Mouse (Mus musculus): ENCODE data around the gene Atp8a1.
A peak's percentile ranks its signal among the peaks of the same experiment; 100 is the strongest.

Gene Atp8a1

GRCm38 (mm10) chr5:67669436-67669896, 177.8 kb downstream of the Atp8a1 start:
- DNase-seq = no peak

GRCm38 (mm10) chr5:67662715-67663114, 184.5 kb downstream of the Atp8a1 start:
- no peak for DNase-seq

- no peak for DNase-seq
Observed at GRCm38 (mm10) chr5:67659864-67660263, 187.4 kb downstream of the Atp8a1 start.

- peak; percentile 49 for DNase-seq
Observed at GRCm38 (mm10) chr5:67656821-67657259, 190.4 kb downstream of the Atp8a1 start.

GRCm38 (mm10) chr5:67655696-67656519, 191.3 kb downstream of the Atp8a1 start:
- no peak for DNase-seq

GRCm38 (mm10) chr5:67654572-67654971, 192.7 kb downstream of the Atp8a1 start:
- no peak for DNase-seq

- no peak for DNase-seq
Observed at GRCm38 (mm10) chr5:67653543-67653942, 193.7 kb downstream of the Atp8a1 start.

- DNase-seq = no peak
Observed at GRCm38 (mm10) chr5:67652468-67652867, 194.8 kb downstream of the Atp8a1 start.

GRCm38 (mm10) chr5:67650021-67650420, 197.2 kb downstream of the Atp8a1 start:
- DNase-seq = no peak

- no peak for DNase-seq
Observed at GRCm38 (mm10) chr5:67649156-67649555, 198.1 kb downstream of the Atp8a1 start.

GRCm38 (mm10) chr5:67647568-67647967, 199.7 kb downstream of the Atp8a1 start:
- peak; percentile 38 for DNase-seq

- no peak for DNase-seq
Observed at GRCm38 (mm10) chr5:67646756-67647529, 200.3 kb downstream of the Atp8a1 start.

GRCm38 (mm10) chr5:67643537-67644255, 203.5 kb downstream of the Atp8a1 start:
- no peak for DNase-seq

- DNase-seq = no peak
Observed at GRCm38 (mm10) chr5:67641406-67642120, 205.7 kb downstream of the Atp8a1 start.

- DNase-seq = no peak
Observed at GRCm38 (mm10) chr5:67640596-67641312, 206.5 kb downstream of the Atp8a1 start.

- peak; percentile 23 for DNase-seq
Observed at GRCm38 (mm10) chr5:67634339-67634738, 212.9 kb downstream of the Atp8a1 start.

- DNase-seq = peak; percentile 53
Observed at GRCm38 (mm10) chr5:67633831-67634268, 213.4 kb downstream of the Atp8a1 start.

GRCm38 (mm10) chr5:67633138-67633782, 214.0 kb downstream of the Atp8a1 start:
- DNase-seq = peak; percentile 53

GRCm38 (mm10) chr5:67631261-67631660, 216.0 kb downstream of the Atp8a1 start:
- no peak for DNase-seq

- no peak for DNase-seq
Observed at GRCm38 (mm10) chr5:67629861-67630260, 217.4 kb downstream of the Atp8a1 start.

- no peak for DNase-seq
Observed at GRCm38 (mm10) chr5:67629440-67629839, 217.8 kb downstream of the Atp8a1 start.
